Mouse (Mus musculus): Measurements from ENCODE around the gene Greb1. TPM values are rescaled to one million over a fixed set of nuclear protein-coding genes. Genes with fewer than 3 reads are reported as not detected.

The Greb1 gene
- total and polyA plus RNA-seq, 3 experiments = 0.87 TPM; not detected in 2

DNA sequence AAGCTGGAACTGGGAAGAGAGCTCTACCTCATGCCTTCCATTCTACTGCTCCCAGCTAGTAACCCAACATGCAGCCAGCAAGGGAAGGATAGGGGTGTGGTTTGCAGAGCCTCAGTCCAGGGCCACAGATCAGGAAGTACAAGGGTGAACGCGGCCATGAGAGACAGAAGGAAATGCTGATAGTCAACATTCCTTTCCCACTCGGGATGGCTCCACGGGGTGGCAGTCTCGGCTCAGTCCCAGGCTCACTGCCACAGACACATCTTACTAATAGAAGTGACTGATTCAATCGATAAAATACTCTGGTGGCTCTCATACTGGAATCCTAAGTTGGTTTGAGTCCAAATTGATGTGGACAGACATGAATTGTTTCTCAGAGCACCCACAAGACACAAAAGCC, 27.8 kb upstream of the Greb1 start:
- no peak overlapping the region for H3K4me3 ChIP-seq (ENCODE audit: low read depth, low read length)
- H3K9me3 ChIP-seq (replicated peaks) = no peaks in the 10 kb centered on the region
- DNase-seq (ENCODE audit: low spot score) (no peak), ATAC-seq (ENCODE audit: extremely low read depth, insufficient number of reproducible peaks, low FRiP score, poor library complexity, severe bottlenecking) (no peak)
- TF ChIP-seq CTCF (IDR thresholded peaks at IDR 0.05; ENCODE audit: low read depth, low read length) (no peak), GATA2 (IDR thresholded peaks at IDR 0.05; ENCODE audit: borderline replicate concordance, low read depth, low read length) (no peak), POLR2AphosphoS5 (IDR thresholded peaks at IDR 0.05; ENCODE audit: insufficient replicate concordance, low read depth, low read length) (no peak), GATA1 (IDR thresholded peaks at IDR 0.05; ENCODE audit: borderline replicate concordance, low read length) (no peak), TAL1 (conservative IDR thresholded peaks at IDR 0.05; ENCODE audit: low read depth, low read length) (no peak)
- no peaks in the 10 kb centered on the region for H3K4me1 ChIP-seq (ENCODE audit: insufficient read depth, low read depth, low read length)
- H3K27me3 ChIP-seq (ENCODE audit: insufficient read depth, low read length) = no peaks in the 10 kb centered on the region
- H3K36me3 ChIP-seq (replicated peaks) = peaks cover 22% of the 10 kb centered on the region

DNA sequence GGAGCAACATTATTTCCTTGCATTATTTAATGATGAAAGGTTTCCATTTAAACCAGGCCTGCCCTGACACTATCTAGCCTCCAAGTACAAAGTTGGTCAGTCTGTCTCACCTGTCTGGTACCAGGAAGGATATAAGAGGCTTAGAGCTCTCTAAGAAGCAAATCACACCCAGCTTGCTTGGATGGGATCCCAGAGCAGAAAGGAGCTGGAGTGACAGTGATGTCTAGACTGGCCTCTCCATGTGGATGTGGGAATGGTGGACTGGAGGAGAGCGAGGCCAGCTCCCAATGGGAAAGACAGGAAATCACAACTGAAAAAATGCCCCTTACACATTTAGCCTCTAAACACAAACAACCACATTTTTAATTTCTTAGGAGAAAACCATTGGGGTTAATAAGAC, 23.0 kb upstream of the Greb1 start:
- TF ChIP-seq TAL1 (conservative IDR thresholded peaks at IDR 0.05; ENCODE audit: low read depth, low read length) (no peak), GATA2 (IDR thresholded peaks at IDR 0.05; ENCODE audit: borderline replicate concordance, low read depth, low read length) (no peak), GATA1 (IDR thresholded peaks at IDR 0.05; ENCODE audit: borderline replicate concordance, low read length) (no peak), POLR2AphosphoS5 (IDR thresholded peaks at IDR 0.05; ENCODE audit: insufficient replicate concordance, low read depth, low read length) (no peak), CTCF (IDR thresholded peaks at IDR 0.05; ENCODE audit: low read depth, low read length) (no peak)
- DNase-seq (ENCODE audit: low spot score) (no peak), ATAC-seq (ENCODE audit: extremely low read depth, insufficient number of reproducible peaks, low FRiP score, poor library complexity, severe bottlenecking) (no peak)
- Histone ChIP-seq H3K27me3 (ENCODE audit: insufficient read depth, low read length) (no peaks in the 10 kb centered on the region), H3K4me3 (ENCODE audit: low read depth, low read length) (no peak overlapping the region), H3K4me1 (ENCODE audit: insufficient read depth, low read depth, low read length) (no peaks in the 10 kb centered on the region), H3K36me3 (replicated peaks) (peaks cover 66% of the 10 kb centered on the region), H3K9me3 (replicated peaks) (no peaks in the 10 kb centered on the region)

DNA sequence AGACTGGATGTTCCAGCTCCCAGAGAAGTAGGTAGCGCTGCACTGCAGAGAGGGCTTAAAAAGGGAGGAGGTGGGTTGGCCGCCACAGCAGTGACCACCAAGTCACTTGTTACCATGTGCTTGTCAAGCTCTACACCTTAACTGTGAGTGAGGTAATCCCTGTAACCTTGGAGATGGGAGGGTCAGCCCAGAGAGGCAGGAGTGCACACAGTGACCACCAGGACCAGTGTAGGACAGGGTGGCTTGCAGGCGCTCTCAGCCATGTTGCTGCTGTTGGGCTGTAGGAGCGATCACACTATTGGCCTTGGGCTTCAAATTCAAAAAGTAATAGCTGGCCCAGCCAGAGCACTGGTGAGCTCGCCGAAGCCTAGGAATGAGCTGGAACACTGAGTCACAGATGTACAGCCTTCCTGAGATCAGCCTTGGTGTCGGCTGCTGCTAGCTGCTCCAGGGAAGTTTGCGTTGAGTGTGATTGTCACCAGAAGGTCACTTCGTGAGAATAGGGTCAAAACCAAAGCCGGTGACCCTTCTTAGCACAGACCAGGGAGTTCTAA, 21.6 kb upstream of the Greb1 start:
- no peak for DNase-seq (ENCODE audit: low spot score)
- Histone ChIP-seq H3K27me3 (ENCODE audit: insufficient read depth, low read length) (no peaks in the 10 kb centered on the region), H3K4me3 (ENCODE audit: low read depth, low read length) (no peak overlapping the region), H3K9me3 (replicated peaks) (no peaks in the 10 kb centered on the region), H3K36me3 (replicated peaks) (peaks cover 78% of the 10 kb centered on the region), H3K4me1 (ENCODE audit: insufficient read depth, low read depth, low read length) (no peaks in the 10 kb centered on the region)
- TF ChIP-seq POLR2AphosphoS5 (IDR thresholded peaks at IDR 0.05; ENCODE audit: insufficient replicate concordance, low read depth, low read length) (no peak), GATA1 (IDR thresholded peaks at IDR 0.05; ENCODE audit: borderline replicate concordance, low read length) (no peak), CTCF (IDR thresholded peaks at IDR 0.05; ENCODE audit: low read depth, low read length) (no peak), TAL1 (conservative IDR thresholded peaks at IDR 0.05; ENCODE audit: low read depth, low read length) (no peak), GATA2 (IDR thresholded peaks at IDR 0.05; ENCODE audit: borderline replicate concordance, low read depth, low read length) (no peak)
- no peak for ATAC-seq (ENCODE audit: extremely low read depth, insufficient number of reproducible peaks, low FRiP score, poor library complexity, severe bottlenecking)

DNA sequence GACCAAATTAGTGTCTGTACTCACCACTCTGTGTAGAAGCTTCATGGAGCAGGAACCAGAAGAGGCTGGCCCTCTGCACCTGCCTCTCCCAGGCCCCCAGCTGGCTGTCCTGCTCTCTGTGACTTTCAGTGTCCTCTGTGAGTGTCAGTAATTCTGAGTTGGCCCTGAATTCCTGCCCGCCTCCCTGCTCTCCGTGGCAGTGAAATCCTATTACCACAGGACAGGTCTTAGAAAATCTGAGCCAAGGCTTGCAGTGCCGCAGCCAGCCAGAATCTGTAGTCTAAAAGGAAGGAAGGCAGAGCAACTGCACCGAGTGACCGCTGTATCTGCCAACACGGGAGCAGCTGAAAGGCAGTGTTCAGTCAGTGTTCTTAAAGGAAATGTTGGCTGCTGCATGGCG, 20.1 kb upstream of the Greb1 start:
- no peak for ATAC-seq (ENCODE audit: extremely low read depth, insufficient number of reproducible peaks, low FRiP score, poor library complexity, severe bottlenecking)
- H3K4me3 ChIP-seq (ENCODE audit: low read depth, low read length) = no peak overlapping the region
- DNase-seq (ENCODE audit: low spot score) = no peak
- H3K27me3 ChIP-seq (ENCODE audit: insufficient read depth, low read length) = no peaks in the 10 kb centered on the region
- H3K4me1 ChIP-seq (ENCODE audit: insufficient read depth, low read depth, low read length) = no peaks in the 10 kb centered on the region; the same call in 1 of the 2 replicates
- peaks cover 89% of the 10 kb centered on the region for H3K36me3 ChIP-seq (replicated peaks)
- TF ChIP-seq GATA1 (IDR thresholded peaks at IDR 0.05; ENCODE audit: borderline replicate concordance, low read length) (no peak), GATA2 (IDR thresholded peaks at IDR 0.05; ENCODE audit: borderline replicate concordance, low read depth, low read length) (no peak)
- no peaks in the 10 kb centered on the region for H3K9me3 ChIP-seq (replicated peaks)

DNA sequence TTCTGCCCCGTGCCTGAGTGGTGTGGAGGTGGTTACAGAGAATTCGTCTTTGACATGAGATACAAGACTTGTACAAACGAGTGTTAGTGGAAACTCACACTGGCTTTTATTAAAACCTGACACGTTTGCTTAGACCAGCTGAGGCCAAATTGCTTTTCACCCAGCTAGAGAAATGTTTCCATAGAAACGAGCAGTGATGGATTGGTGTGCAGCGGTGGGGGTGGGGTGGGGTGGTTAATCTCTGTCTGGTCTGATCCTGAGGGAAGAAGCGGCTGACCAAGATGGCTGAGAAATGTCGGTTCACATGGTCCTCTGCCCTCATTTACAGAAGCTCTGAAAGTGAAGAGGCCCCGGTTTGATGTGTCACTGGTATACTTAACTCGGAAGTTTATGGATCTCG, 17.8 kb upstream of the Greb1 start:
- DNase-seq (ENCODE audit: low spot score) = no peak
- Histone ChIP-seq H3K4me3 (ENCODE audit: low read depth, low read length) (no peak overlapping the region), H3K4me1 (ENCODE audit: insufficient read depth, low read depth, low read length) (no peaks in the 10 kb centered on the region; the same call in 1 of the 2 replicates), H3K36me3 (replicated peaks) (peaks cover 91% of the 10 kb centered on the region), H3K9me3 (replicated peaks) (no peaks in the 10 kb centered on the region), H3K27me3 (ENCODE audit: insufficient read depth, low read length) (no peaks in the 10 kb centered on the region)
- TF ChIP-seq TAL1 (conservative IDR thresholded peaks at IDR 0.05; ENCODE audit: low read depth, low read length) (no peak), GATA1 (IDR thresholded peaks at IDR 0.05; ENCODE audit: borderline replicate concordance, low read length) (no peak), POLR2AphosphoS5 (IDR thresholded peaks at IDR 0.05; ENCODE audit: insufficient replicate concordance, low read depth, low read length) (no peak), GATA2 (IDR thresholded peaks at IDR 0.05; ENCODE audit: borderline replicate concordance, low read depth, low read length) (no peak), CTCF (IDR thresholded peaks at IDR 0.05; ENCODE audit: low read depth, low read length) (no peak)
- no peak for ATAC-seq (ENCODE audit: extremely low read depth, insufficient number of reproducible peaks, low FRiP score, poor library complexity, severe bottlenecking)

DNA sequence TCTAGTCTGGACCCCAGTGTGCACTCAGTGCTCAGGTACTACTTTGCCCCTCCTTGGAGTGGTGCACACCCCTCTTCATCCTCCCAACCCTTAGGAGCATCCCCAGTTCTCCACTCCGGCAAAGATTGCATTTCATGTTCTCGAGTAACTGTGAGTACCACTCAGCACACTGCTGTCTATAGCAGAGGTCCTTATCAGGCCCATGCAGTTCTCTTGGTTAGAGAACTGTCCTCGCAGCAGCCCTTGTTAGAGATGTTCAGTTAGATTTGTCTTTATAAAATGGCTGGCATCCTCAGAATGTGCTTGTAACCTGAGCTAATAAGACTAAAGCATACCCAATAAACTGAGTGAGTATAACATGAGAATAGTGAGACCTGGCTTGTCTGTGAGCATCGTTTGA, 16.5 kb upstream of the Greb1 start:
- no peaks in the 10 kb centered on the region for H3K9me3 ChIP-seq (replicated peaks)
- TF ChIP-seq TAL1 (conservative IDR thresholded peaks at IDR 0.05; ENCODE audit: low read depth, low read length) (no peak), POLR2AphosphoS5 (IDR thresholded peaks at IDR 0.05; ENCODE audit: insufficient replicate concordance, low read depth, low read length) (no peak), CTCF (IDR thresholded peaks at IDR 0.05; ENCODE audit: low read depth, low read length) (no peak), GATA2 (IDR thresholded peaks at IDR 0.05; ENCODE audit: borderline replicate concordance, low read depth, low read length) (no peak), GATA1 (IDR thresholded peaks at IDR 0.05; ENCODE audit: borderline replicate concordance, low read length) (no peak)
- DNase-seq (ENCODE audit: low spot score) (no peak), ATAC-seq (ENCODE audit: extremely low read depth, insufficient number of reproducible peaks, low FRiP score, poor library complexity, severe bottlenecking) (no peak)
- peaks cover 7% of the 10 kb centered on the region; the same call in 1 of the 2 replicates for H3K4me1 ChIP-seq (ENCODE audit: insufficient read depth, low read depth, low read length)
- peaks cover 84% of the 10 kb centered on the region for H3K36me3 ChIP-seq (replicated peaks)
- no peaks in the 10 kb centered on the region for H3K27me3 ChIP-seq (ENCODE audit: insufficient read depth, low read length)
- H3K4me3 ChIP-seq (ENCODE audit: low read depth, low read length) = no peak overlapping the region

Measured in G1E (cell line).